Mouse (Mus musculus): ENCODE data around the gene Nxn. TPM values are rescaled to one million over a fixed set of nuclear protein-coding genes. Genes with fewer than 3 reads are reported as not detected.
A peak's percentile ranks its signal among the peaks of the same experiment; 100 is the strongest.

Nxn gene
- polyA plus RNA-seq, 1 experiment from 2014 or later = 107 TPM

DNA sequence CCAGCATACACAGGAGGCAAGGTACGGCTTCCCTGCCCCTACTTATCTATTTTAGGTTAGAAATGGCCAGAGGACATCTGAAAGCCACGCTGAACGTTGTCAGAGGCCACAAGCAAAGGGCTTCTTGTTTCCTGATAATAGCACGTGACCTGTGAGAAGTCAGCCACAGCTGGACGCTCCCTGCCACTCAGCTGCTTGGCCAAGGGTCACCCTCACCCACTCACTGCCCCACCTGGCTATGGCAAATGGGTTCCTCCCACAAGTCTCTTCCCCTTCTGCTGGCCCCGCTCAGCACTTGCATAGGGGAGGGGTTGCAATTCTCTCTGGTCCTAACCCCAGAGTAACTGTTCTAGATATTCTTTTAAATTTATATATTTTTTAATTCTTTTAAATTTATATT lies 43.5 kb downstream of the Nxn start:
- DNase-seq (ENCODE audit: low read depth, low spot score) = no peak
- ChIA-PET CTCF (no interaction called here), POLR2A (no interaction called here)
- in situ Hi-C loops (cut with MboI; ENCODE audit: low pct_unique_long_range_greater_than_20kb) = no loop called here
- ATAC-seq = no peak
- no peaks in the 10 kb centered on the region for H3K27me3 ChIP-seq
- TF ChIP-seq CTCF (IDR thresholded peaks at IDR 0.05) = no peak

DNA sequence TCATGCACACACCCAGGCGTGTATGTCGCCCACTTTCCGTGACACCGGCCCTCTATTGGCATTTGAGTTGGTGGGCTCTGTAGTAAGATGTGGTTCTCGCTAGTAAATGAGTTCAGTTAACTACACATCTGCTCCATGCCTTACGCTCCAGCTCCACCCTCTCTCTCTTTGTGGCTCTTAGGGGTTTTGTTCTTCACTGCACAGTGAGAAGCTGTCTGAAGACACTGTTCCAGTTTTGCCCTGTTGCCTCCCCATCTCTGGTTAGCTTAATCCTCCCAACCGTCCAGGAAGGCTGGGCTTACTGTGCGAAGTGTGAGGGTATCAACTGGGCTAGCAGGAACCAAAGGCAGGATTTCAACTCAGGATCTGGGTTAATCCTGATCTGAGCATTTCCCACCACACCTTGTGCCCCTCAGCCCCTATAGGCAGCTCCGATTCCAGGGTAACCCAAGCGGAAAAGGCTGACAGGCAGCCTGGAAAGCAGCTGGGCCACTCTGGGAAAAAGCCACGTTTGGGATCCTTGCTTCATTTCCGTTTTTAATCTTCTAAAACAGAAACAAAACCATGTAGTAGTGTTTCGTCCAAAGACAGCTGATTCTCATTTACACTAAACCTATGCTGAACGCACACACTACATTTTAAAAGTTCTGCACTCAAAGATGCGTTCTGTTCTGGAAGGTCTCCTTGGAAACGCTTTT lies 45.9 kb downstream of the Nxn start:
- TF ChIP-seq CTCF (IDR thresholded peaks at IDR 0.05) = no peak
- ATAC-seq (no peak), DNase-seq (ENCODE audit: low read depth, low spot score) (no peak)
- ChIA-PET CTCF (interaction anchor here (1.3 kb wide), 1 partner anchor 25 kb away, joined by 3 read pairs; no protein-coding TSS in a partner anchor), POLR2A (no interaction called here)
- in situ Hi-C loops (cut with MboI; ENCODE audit: low pct_unique_long_range_greater_than_20kb) = no loop called here
- H3K27me3 ChIP-seq = no peaks in the 10 kb centered on the region

GRCm38 (mm10) chr11:76351624-76352011 lies 47.3 kb downstream of the Nxn start:
- TF ChIP-seq CTCF (IDR thresholded peaks at IDR 0.05) = no peak

GRCm38 (mm10) chr11:76350931-76351623 lies 47.9 kb downstream of the Nxn start:
- POLR2A ChIA-PET = interaction anchor here (0.8 to 1.4 kb wide), 5 partner anchors 10 to 47 kb away, joined by 3 to 8 read pairs (median 3); no protein-coding TSS in a partner anchor

More at GRCm38 (mm10) chr11:76351624-76352011, 47.3 kb downstream of the Nxn start:
- POLR2A ChIA-PET = interaction anchor here (0.8 to 1.4 kb wide), 4 partner anchors 11 to 47 kb away, joined by 3 to 8 read pairs (median 4); no protein-coding TSS in a partner anchor
- CTCF ChIA-PET = interaction anchor here (0.8 to 2.3 kb wide), 5 partner anchors 9 to 47 kb away, joined by 3 to 9 read pairs (median 3); partner anchors contain the start of gene Nxn
- ATAC-seq = peak; percentile 41
- in situ Hi-C loops (cut with MboI; ENCODE audit: low pct_unique_long_range_greater_than_20kb) = no loop called here
- no peak for DNase-seq (ENCODE audit: low read depth, low spot score)
- no peaks in the 10 kb centered on the region for H3K27me3 ChIP-seq

DNA sequence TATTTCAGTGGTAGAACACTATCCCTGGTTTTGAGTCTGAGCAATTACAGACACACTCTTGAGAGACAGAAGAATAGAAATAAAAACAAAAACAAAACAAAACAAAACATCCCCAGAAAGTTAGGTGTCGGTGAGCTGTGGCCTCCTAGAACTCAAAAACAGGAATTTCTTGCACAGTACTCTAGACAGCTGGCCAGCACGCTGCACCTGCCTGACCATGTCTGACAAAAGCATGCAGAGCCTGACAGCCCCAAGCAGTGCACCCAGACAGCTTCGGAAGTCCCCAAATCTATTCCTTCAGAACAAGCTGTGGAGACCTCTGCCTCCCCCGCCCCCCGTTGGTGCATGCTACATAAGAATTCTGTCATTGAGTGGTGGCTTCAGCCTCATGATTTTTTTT lies 49.1 kb downstream of the Nxn start:
- CTCF ChIA-PET = interaction anchor here (1.2 to 1.5 kb wide), 2 partner anchors 10 to 40 kb away, joined by 3 read pairs; no protein-coding TSS in a partner anchor

More at GRCm38 (mm10) chr11:76350931-76351623, 47.9 kb downstream of the Nxn start:
- no peak for DNase-seq (ENCODE audit: low read depth, low spot score)
- TF ChIP-seq CTCF (IDR thresholded peaks at IDR 0.05) = no peak
- in situ Hi-C loops (cut with MboI; ENCODE audit: low pct_unique_long_range_greater_than_20kb) = no loop called here
- no peak for ATAC-seq
- H3K27me3 ChIP-seq = no peaks in the 10 kb centered on the region
- CTCF ChIA-PET = interaction anchor here (0.8 to 2.3 kb wide), 5 partner anchors 9 to 48 kb away, joined by 3 to 9 read pairs (median 3); partner anchors contain the start of gene Nxn

DNA sequence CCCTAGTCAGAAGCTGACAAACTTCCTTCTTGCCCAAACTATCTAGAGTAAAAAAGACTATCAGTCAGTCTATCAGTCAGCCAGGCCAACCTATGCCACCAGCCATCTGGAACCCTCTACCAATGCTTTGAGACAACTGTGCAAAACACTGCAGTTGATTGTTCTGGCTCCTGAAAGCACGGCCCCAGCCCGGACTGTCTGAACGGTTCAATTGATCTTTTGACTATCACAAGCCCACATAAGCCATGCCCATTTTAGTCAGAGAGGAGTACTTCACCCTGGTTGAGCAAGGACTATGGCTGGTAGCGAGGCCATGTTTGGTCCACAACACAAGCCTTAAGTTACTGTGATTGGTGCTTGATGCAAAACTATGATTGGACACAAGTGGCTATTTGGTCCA lies 51.4 kb downstream of the Nxn start:
- ATAC-seq = no peak
- no peak for TF ChIP-seq CTCF (IDR thresholded peaks at IDR 0.05)
- ChIA-PET POLR2A (interaction anchor here (0.6 to 1.5 kb wide), 2 partner anchors 16 to 25 kb away, joined by 4 to 8 read pairs; no protein-coding TSS in a partner anchor), CTCF (interaction anchor here (1.6 kb wide), 1 partner anchor 94 kb away, joined by 4 read pairs; no protein-coding TSS in a partner anchor)
- no peak for DNase-seq (ENCODE audit: low read depth, low spot score)
- H3K27me3 ChIP-seq = no peaks in the 10 kb centered on the region
- in situ Hi-C loops (cut with MboI; ENCODE audit: low pct_unique_long_range_greater_than_20kb) = loop anchor here (5.0 kb wide), 1 partner anchor 45 kb away; no protein-coding TSS in a partner anchor

More for the DNA sequence above, 49.1 kb downstream of the Nxn start:
- POLR2A ChIA-PET = interaction anchor here (0.8 to 1.0 kb wide), 2 partner anchors 24 to 32 kb away, joined by 3 read pairs; no protein-coding TSS in a partner anchor
- no peak for ATAC-seq
- no peaks in the 10 kb centered on the region for H3K27me3 ChIP-seq
- TF ChIP-seq CTCF (IDR thresholded peaks at IDR 0.05) = no peak
- DNase-seq (ENCODE audit: low read depth, low spot score) = no peak
- in situ Hi-C loops (cut with MboI; ENCODE audit: low pct_unique_long_range_greater_than_20kb) = loop anchor here (5.0 kb wide), 1 partner anchor 42 kb away; no protein-coding TSS in a partner anchor

DNA sequence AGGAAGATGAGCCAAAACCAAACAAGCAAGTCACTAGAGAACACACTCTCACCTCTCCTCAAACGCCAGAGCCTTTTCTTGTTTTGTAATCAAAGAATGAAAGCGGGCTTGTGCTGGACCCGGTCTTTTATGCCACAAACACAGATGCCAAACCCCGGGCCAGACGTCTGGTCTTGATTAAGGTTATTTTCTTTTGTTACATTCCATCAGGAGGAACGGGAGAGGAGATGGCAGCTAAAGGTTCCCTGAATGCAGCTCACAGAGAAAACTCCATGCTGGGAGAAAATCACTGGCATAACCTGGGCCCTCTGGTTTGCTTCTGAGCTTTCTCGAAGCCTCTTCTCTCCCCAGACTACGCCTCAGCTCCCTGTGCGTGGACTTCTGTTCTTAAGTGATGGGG lies 55.9 kb downstream of the Nxn start:
- ChIA-PET POLR2A (no interaction called here), CTCF (interaction anchor here (1.2 kb wide), 1 partner anchor 9 kb away, joined by 3 read pairs; no protein-coding TSS in a partner anchor)
- no peak for TF ChIP-seq CTCF (IDR thresholded peaks at IDR 0.05)
- ATAC-seq = no peak
- no peaks in the 10 kb centered on the region for H3K27me3 ChIP-seq
- in situ Hi-C loops (cut with MboI; ENCODE audit: low pct_unique_long_range_greater_than_20kb) = no loop called here
- DNase-seq (ENCODE audit: low read depth, low spot score) = no peak

DNA sequence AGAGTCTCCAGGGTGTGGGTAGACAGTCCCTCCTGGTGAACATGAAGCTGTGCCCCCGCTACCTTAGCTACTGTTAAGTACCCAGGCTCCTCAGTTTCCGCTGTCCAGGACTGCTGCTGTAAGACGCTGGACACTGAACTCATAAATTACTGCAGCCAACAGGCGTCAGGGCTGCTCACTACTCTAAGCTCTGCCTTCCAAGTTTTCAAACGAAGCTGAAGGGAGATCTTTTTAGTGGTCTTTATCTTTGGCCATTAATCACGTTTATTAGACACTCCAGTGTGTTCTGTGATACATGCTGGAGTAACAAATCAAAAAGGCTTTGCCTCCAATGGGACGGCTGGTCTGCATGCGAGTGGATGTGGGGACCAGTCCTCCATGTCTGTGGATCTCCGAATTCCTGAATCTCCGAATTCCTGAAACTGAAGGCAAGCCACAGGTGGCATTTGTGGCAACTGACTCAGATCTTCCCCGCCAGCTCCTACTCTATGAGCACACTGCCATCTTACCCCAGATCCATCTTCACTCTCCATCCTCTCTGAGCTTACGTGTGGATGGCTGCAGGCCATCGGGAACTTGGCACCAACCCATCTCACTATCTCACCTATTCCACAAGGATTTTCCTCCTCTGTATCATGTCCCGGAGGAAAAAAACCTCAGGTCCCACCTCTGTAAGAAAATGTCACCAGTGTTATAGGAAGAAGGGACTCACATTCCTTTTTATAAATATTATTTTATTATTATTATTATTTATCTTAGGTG lies 56.9 kb downstream of the Nxn start:
- in situ Hi-C loops (cut with MboI; ENCODE audit: low pct_unique_long_range_greater_than_20kb) = no loop called here
- DNase-seq (ENCODE audit: low read depth, low spot score) = no peak
- CTCF ChIA-PET = interaction anchor here (0.8 to 1.7 kb wide), 4 partner anchors 9 to 53 kb away, joined by 3 to 5 read pairs (median 4); no protein-coding TSS in a partner anchor

GRCm38 (mm10) chr11:76341163-76341562 lies 57.8 kb downstream of the Nxn start:
- CTCF ChIA-PET = interaction anchor here (0.8 to 1.7 kb wide), 3 partner anchors 8 to 54 kb away, joined by 3 to 5 read pairs (median 5); no protein-coding TSS in a partner anchor
- ATAC-seq (no peak), DNase-seq (ENCODE audit: low read depth, low spot score) (no peak)
- no peak for TF ChIP-seq CTCF (IDR thresholded peaks at IDR 0.05)
- no peaks in the 10 kb centered on the region for H3K27me3 ChIP-seq
- in situ Hi-C loops (cut with MboI; ENCODE audit: low pct_unique_long_range_greater_than_20kb) = no loop called here
- POLR2A ChIA-PET = interaction anchor here (0.6 to 1.3 kb wide), 3 partner anchors 11 to 608 kb away, joined by 3 to 13 read pairs (median 3); no protein-coding TSS in a partner anchor

More for the DNA sequence above, 56.9 kb downstream of the Nxn start:
- no peaks in the 10 kb centered on the region for H3K27me3 ChIP-seq
- POLR2A ChIA-PET = interaction anchor here (0.6 to 1.3 kb wide), 4 partner anchors 22 to 609 kb away, joined by 3 to 13 read pairs (median 6); no protein-coding TSS in a partner anchor
- TF ChIP-seq CTCF (IDR thresholded peaks at IDR 0.05) = no peak
- no peak for ATAC-seq
